Mouse (Mus musculus) lung, embryonic 15.5 days (tissue): Measurements from ENCODE around the gene Kat7. TPM values are rescaled to one million over a fixed set of nuclear protein-coding genes. Genes with fewer than 3 reads are reported as not detected.

Experiments used
- ATAC-seq: fragments of 200-750 bp; cut with Nextera tagmentation; 2 replicates; pipeline ENCODE4 v1.8.0; 2017; ENCODE audit warnings: moderate number of reproducible peaks, borderline replicate concordance; ENCODE audit not compliant: low FRiP score, low TSS enrichment; ENCODE audit errors: extremely low read depth
- H3K27ac ChIP-seq: fragments of 300-500 bp; sonication (generic); 2 replicates; pipeline ENCODE4 v1.5.1; 2015; ENCODE audit warnings: moderate library complexity, mild to moderate bottlenecking, inconsistent platforms
- H3K27me3 ChIP-seq: fragments of 300-500 bp; sonication (generic); 2 replicates; pipeline ENCODE4 v1.6.1; 2015; ENCODE audit warnings: inconsistent platforms
- H3K36me3 ChIP-seq: fragments of 300-500 bp; sonication (generic); 2 replicates; pipeline ENCODE4 v1.6.1; 2015; ENCODE audit warnings: inconsistent platforms
- H3K4me1 ChIP-seq: fragments of 300-500 bp; sonication (generic); 2 replicates; pipeline ENCODE4 v1.6.1; 2015; ENCODE audit warnings: inconsistent platforms
- H3K4me2 ChIP-seq: fragments of 300-500 bp; sonication (generic); 2 replicates; pipeline ENCODE4 v1.6.1; 2015; ENCODE audit warnings: inconsistent platforms, mild to moderate bottlenecking, moderate library complexity
- H3K4me3 ChIP-seq: fragments of 300-500 bp; sonication (generic); 2 replicates; pipeline ENCODE4 v1.5.1; 2015; ENCODE audit warnings: mild to moderate bottlenecking, inconsistent platforms
- H3K9ac ChIP-seq: fragments of 300-500 bp; sonication (generic); 2 replicates; pipeline ENCODE4 v1.6.1; 2015; ENCODE audit warnings: inconsistent platforms
- H3K9me3 ChIP-seq: fragments of 300-500 bp; sonication (generic); 2 replicates; pipeline ENCODE4 v1.6.1; 2016; ENCODE audit warnings: inconsistent platforms
- whole genome bisulfite sequencing: fragments of 180-500 bp; shearing (Covaris S2); methylation state at CpG from one replicate; pipeline ENCODE4 v1.1.7; 2015; 5-methylcytosine and 5-hydroxymethylcytosine counted together
- polyA plus RNA-seq: library from polyadenylated mRNA; unstranded; fragments of >200 nt; fragmentation: Nextera tagmentation; extraction: Ambion mirVana; gene quantifications from 2 replicates; pipeline ENCODE4 v1.2.1, GENCODE M21; 2015

Kat7 gene
- polyA plus RNA-seq, 1 experiment from 2014 or later: 78.0 TPM

DNA sequence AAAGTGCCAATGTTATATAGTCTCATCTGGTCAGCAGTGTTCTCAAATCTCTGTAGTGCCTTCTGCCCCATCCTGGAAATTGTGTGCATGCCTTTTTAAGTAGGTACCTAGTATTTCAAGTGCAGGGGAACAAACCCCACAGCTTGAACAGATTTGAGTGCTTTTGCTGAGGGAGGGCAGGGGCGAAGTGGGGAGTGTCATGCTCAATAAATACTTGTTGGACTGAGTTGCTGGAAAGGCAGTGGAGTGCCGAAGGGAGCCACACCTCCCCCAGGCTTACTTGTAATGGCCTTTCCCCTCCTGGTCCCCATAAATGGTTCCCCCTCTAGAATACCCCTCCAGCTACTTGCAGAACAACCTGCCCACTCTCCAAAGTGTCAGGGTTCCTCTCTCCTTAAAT, 34.1 kb upstream of the Kat7 start:
- 50% methylated on average over 2 of the region's 2 CpGs for WGBS
- Histone ChIP-seq H3K9ac (no peak overlapping the region), H3K4me1 (peaks cover 49% of the 10 kb centered on the region), H3K9me3 (no peaks in the 10 kb centered on the region), H3K27me3 (no peaks in the 10 kb centered on the region), H3K27ac (peak overlapping the region; percentile 75), H3K36me3 (peaks cover 8% of the 10 kb centered on the region; the same call in 1 of the 2 replicates), H3K4me3 (no peak overlapping the region), H3K4me2 (no peak overlapping the region; the same call in 1 of the 2 replicates)
- ATAC-seq: 0 out of 2 replicates have a peak, but pooled peaks have one; percentile 40

DNA sequence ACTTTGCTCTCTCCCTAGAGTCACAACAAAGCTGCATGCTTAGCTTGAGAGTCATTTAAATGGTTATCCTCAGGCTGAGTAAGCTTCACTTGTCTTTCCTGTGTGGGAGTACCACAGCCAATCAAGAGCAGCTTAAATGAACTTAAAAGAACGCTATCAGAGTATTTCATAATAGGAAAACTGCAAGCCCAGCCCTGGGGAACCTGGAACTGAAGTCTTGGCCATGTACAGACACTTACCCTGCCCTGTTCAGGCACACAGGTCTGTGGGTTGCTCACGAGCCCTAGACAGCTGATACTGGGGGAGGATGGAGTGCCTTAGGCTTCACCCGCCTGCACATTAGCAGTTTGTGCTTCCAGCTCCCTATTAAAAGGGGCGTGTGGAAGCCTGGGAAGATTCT, 33.1 kb upstream of the Kat7 start:
- H3K27me3 ChIP-seq: no peaks in the 10 kb centered on the region
- no peak overlapping the region; the same call in 1 of the 2 replicates for H3K27ac ChIP-seq
- no peak overlapping the region for H3K4me2 ChIP-seq
- no peak overlapping the region for H3K4me3 ChIP-seq
- H3K9me3 ChIP-seq: no peaks in the 10 kb centered on the region
- no peak; the same call in 1 of the 2 replicates for ATAC-seq
- H3K4me1 ChIP-seq: peaks cover 55% of the 10 kb centered on the region
- 62% methylated on average over 4 of the region's 4 CpGs for WGBS
- H3K36me3 ChIP-seq: peaks cover 5% of the 10 kb centered on the region; the same call in 1 of the 2 replicates
- no peak overlapping the region for H3K9ac ChIP-seq

DNA sequence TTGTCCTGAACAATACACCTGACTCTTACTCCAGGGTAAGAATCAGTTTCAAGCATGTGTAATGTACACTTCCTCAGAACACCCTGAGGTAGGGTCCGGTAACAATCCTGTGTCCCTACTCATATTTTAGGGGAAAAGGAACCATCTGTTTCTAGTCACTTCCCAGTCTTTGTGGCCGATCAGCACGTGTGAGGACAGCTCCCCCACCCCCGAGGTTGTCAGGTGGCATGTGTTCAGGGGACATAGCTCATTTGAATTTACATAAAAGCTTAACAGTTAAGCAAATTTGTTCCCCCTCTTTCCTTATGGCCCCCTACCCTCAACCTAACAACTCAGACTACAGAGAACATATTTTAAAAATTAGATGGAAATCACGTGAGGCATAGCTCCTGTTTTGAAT, 30.6 kb upstream of the Kat7 start:
- Histone ChIP-seq H3K4me2 (no peak overlapping the region), H3K27me3 (no peaks in the 10 kb centered on the region), H3K27ac (no peak overlapping the region), H3K4me3 (no peak overlapping the region), H3K36me3 (no peaks in the 10 kb centered on the region), H3K9ac (no peak overlapping the region), H3K9me3 (no peaks in the 10 kb centered on the region), H3K4me1 (peaks cover 69% of the 10 kb centered on the region)
- no peak for ATAC-seq
- WGBS: 52% methylated on average over 5 of the region's 5 CpGs

DNA sequence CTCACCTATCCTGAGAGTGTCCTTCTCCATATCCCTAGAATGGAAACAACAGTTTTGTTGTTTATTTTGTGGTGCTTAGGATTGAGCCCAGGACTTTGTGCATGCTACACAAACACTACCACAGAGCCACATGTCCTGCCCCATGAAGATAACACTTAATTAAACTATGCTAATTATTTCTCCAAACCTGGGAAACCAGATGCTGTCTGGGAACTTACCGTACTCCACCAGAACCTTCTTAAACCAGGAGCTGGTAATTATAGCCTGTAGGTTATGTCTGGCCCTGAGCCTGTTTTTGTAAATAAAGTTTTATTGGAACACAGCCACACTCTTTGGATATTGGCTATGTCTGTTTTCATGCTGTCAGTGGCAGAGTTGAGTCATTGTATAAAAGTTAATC, 30.2 kb upstream of the Kat7 start:
- Histone ChIP-seq H3K36me3 (no peaks in the 10 kb centered on the region), H3K27me3 (no peaks in the 10 kb centered on the region), H3K9me3 (no peaks in the 10 kb centered on the region), H3K27ac (no peak overlapping the region), H3K4me1 (peaks cover 68% of the 10 kb centered on the region), H3K4me2 (0 out of 2 replicates have a peak overlapping the region, but pooled peaks have one; percentile 94), H3K9ac (no peak overlapping the region), H3K4me3 (no peak overlapping the region)
- WGBS: 77% methylated on average over 1 of the region's 1 CpGs
- ATAC-seq: no peak

DNA sequence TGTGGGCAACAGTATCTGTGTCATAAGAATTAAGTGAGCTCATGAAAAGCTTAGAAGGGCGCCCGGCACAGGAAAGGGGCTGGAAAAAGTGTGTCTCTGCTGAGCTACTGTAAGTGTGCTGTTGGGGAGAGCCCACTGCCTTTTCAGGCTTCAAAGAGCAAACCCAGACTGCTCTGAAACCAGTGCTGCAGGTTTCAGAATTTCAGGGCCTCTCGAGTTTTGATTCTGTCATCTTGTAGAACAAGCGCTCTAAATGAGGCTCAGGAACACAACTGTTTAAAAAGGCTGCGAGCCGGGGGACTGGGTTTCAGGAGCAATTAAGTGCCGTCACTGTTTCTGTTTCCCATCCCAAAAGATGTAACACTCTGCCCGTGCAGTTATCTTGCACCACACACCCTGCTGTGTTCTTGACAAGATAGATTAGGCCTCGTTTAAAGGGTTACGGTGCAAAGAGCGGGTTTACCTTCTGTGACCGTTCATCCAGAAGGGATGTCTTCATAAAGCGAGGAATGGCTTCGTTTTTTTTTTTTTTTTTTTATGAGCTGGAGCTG, 29.5 kb upstream of the Kat7 start:
- Histone ChIP-seq H3K4me2 (peak overlapping the region; percentile 94), H3K4me1 (peaks cover 61% of the 10 kb centered on the region), H3K27me3 (no peaks in the 10 kb centered on the region), H3K9me3 (no peaks in the 10 kb centered on the region), H3K9ac (peak overlapping the region; percentile 19; the same call in 1 of the 2 replicates), H3K27ac (peak overlapping the region; percentile 70), H3K4me3 (0 out of 2 replicates have a peak overlapping the region, but pooled peaks have one; percentile 11), H3K36me3 (no peaks in the 10 kb centered on the region)
- 17% methylated on average over 14 of the region's 14 CpGs for WGBS
- ATAC-seq: no peak

DNA sequence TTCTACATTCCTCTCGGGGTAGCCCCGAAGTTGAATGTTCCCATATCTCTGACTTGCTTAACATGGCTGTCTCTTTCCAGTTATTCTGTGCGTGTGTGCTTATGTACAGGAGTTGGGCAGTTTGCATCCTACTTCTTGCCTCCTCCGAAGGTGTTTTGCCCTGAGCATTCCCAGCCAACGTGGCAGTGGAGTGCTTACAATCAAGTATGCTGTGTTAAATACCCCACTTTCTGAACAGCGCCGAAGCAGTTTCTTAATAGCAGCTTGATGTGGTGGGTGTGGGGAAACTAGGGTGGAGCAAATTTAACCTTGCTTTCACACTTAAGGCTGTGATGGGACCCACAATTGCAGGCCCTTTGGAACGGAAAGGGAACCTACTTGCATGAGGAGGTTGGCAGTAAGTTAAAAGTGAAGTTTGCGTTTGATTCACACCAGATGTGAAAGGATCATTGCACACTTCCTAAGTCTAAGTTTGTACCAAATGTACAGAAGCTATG, 27.8 kb upstream of the Kat7 start:
- Histone ChIP-seq H3K27me3 (no peaks in the 10 kb centered on the region), H3K9ac (peak overlapping the region; percentile 73), H3K4me2 (peak overlapping the region; percentile 94), H3K36me3 (no peaks in the 10 kb centered on the region), H3K9me3 (no peaks in the 10 kb centered on the region), H3K4me3 (peak overlapping the region; percentile 93), H3K27ac (0 out of 2 replicates have a peak overlapping the region, but pooled peaks have one; percentile 18), H3K4me1 (peaks cover 44% of the 10 kb centered on the region)
- no peak for ATAC-seq
- 19% methylated on average over 9 of the region's 9 CpGs for WGBS

DNA sequence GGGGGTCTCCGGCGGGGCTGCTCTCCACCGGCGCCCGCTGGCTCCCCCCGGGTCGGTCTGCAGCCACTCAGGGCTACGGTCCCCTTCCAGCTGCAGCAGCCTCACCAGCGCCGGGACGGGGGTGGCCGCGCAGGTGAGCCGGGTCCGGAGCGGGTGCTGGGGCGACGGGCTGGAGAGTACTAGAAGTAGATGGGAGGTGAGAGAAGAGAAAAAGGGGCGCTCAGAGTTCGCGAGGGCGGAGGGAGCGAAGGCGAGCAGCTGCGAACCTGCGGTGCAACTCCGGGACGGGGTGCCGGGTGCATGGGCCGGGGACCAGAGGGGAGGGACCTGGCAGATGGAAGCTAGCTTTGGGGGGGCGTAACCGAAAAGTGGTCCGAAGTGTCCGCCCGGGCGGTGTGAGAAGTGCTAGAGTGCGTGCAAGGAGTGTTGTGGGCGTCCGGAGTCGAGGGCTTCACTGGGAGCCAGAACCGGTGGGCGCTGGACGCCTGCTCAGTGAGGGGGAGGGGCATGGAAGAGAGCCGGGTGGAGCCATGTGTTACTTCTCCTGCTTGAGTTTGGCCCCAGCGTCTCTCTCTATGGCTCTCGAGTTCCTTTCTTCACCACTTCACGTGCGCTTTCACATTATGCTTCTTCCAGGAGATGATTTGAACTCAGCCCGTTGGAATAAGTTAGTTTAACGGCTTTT, 27.2 kb upstream of the Kat7 start:
- Histone ChIP-seq H3K9me3 (no peaks in the 10 kb centered on the region), H3K4me1 (peaks cover 38% of the 10 kb centered on the region), H3K27me3 (no peaks in the 10 kb centered on the region), H3K9ac (peak overlapping the region; percentile 73), H3K36me3 (no peaks in the 10 kb centered on the region), H3K4me3 (peak overlapping the region; percentile 93), H3K27ac (peak overlapping the region; percentile 74), H3K4me2 (peak overlapping the region; percentile 94)
- peak; percentile 66 for ATAC-seq
- under 1% methylated on average over 48 of the region's 50 CpGs for WGBS

DNA sequence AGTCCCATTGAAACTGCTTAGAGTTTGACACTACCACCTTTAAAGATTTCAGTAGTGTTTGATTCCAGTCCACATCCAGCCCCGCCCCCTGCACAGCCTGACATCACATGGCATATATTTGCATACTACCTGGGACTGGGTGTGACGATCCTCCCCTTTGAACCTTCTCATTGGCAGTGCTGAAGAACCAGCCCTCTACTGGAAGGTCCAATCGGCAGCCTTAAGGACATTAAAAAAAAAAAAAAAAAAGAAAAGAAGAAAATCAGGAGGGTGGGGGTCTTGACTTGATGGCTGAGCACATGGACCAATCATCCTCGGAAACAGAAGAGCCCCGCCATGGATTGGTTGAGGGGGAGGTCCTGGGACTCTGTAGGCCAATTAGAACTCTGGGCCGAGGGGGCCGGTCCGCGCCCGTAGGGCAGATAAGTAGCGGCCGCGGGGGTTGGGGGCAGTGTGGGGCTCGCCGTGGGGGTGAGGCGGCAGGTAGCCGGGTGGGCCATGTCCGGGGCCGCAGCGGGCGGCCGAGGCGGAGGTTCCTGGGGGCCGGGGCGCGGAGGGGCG, 26.6 kb upstream of the Kat7 start, which contains the start of gene Fam117a:
Gene Fam117a, plus strand, starts transcription at position 451 of the 561 bp plus-strand sequence.
- Histone ChIP-seq H3K4me1 (peaks cover 38% of the 10 kb centered on the region), H3K9ac (peak within 1 kb of the TSS; percentile 73), H3K36me3 (no peaks in the 10 kb centered on the region), H3K9me3 (no peaks in the 10 kb centered on the region), H3K4me2 (peak within 1 kb of the TSS; percentile 94), H3K27ac (peak within 1 kb of the TSS; percentile 74), H3K4me3 (peak within 1 kb of the TSS; percentile 93), H3K27me3 (no peaks in the 10 kb centered on the region)
- under 1% methylated on average over 14 of the region's 27 CpGs for WGBS
- peak; percentile 97 for ATAC-seq

DNA sequence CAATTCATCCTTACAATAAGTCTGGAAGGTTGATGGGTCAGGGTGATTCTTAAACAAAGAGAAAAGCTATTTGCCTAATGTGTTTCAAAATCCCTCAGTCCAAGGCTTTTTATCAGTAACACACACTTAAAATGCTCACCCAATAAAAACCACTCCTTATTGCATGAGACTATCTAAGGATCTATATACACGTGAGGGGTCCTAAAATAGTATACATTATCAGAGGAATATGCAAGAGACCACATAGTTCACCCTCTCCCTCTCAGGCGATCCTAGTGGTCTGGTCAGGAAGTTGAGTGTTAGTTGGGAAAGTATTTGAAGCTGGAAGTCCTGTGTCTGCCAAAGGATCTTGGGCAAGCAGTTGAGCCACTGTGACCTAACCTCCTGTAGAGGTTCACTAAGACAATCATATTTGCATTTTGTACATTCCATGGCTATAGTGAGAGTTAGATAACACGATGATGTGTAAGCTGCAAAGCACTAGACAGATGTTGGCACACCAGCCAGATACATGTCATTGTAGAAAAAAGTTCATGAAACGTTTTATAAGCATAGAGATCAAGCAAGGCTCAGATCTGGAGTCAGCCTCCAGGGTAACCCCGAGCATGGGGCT, 24.5 kb upstream of the Kat7 start:
- H3K9me3 ChIP-seq: no peaks in the 10 kb centered on the region
- H3K4me1 ChIP-seq: peaks cover 28% of the 10 kb centered on the region
- no peak overlapping the region for H3K4me2 ChIP-seq
- ATAC-seq: no peak
- H3K9ac ChIP-seq: no peak overlapping the region
- 31% methylated on average over 5 of the region's 5 CpGs for WGBS
- H3K36me3 ChIP-seq: no peaks in the 10 kb centered on the region
- H3K4me3 ChIP-seq: no peak overlapping the region
- no peaks in the 10 kb centered on the region for H3K27me3 ChIP-seq
- H3K27ac ChIP-seq: no peak overlapping the region

DNA sequence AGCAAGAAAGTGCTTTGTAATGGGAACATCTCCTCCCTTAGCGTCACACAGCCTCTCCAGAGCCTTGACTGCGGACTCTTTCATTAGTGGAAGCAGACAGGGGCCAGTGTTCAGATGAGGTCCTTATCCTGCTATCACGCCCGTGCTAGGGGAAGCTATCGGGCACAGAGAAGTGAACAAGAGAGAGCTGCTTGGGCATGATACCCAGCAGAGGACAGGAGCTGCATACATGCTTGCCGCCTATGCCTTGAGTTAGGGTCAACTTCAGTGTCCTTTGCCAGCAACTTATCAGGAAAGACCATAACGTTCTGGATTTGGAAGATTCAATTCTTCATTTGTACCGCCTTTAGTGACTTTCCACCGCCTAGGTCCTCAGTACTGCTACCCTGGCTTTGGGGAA, 23.8 kb upstream of the Kat7 start:
- H3K9me3 ChIP-seq: no peaks in the 10 kb centered on the region
- H3K36me3 ChIP-seq: no peaks in the 10 kb centered on the region
- 76% methylated on average over 9 of the region's 9 CpGs for WGBS
- H3K9ac ChIP-seq: no peak overlapping the region
- peaks cover 20% of the 10 kb centered on the region for H3K4me1 ChIP-seq
- no peak for ATAC-seq
- H3K27ac ChIP-seq: no peak overlapping the region
- no peak overlapping the region for H3K4me3 ChIP-seq
- no peak overlapping the region for H3K4me2 ChIP-seq
- H3K27me3 ChIP-seq: no peaks in the 10 kb centered on the region

DNA sequence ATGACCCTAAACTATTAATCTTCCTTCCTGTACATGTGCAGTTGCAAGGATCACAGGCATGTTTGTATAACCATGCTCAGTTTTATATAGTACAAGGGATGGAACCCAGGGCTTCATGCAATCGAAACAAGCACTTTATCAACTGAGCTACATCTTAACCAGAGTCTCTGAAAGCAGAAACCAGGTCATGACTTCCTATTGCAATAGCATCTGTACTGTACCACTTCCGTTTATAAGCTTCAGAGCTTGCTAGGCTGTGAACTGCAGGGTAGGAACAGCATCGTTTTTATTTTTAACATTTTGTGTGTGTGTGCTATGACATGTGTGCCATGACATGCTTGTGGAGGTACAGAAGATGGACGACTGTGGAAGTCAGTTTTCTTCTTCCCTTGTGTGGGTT, 23.2 kb upstream of the Kat7 start:
- no peaks in the 10 kb centered on the region for H3K9me3 ChIP-seq
- H3K4me2 ChIP-seq: no peak overlapping the region
- no peaks in the 10 kb centered on the region for H3K27me3 ChIP-seq
- H3K4me1 ChIP-seq: peaks cover 14% of the 10 kb centered on the region
- H3K9ac ChIP-seq: no peak overlapping the region
- no peak overlapping the region for H3K27ac ChIP-seq
- ATAC-seq: no peak
- H3K36me3 ChIP-seq: no peaks in the 10 kb centered on the region
- no peak overlapping the region for H3K4me3 ChIP-seq
- 48% methylated on average over 4 of the region's 4 CpGs for WGBS
